Mouse (Mus musculus): ENCODE measurements around the gene Gm11084.

GRCm38 (mm10) chr2:72932186-72932585, 54.3 kb downstream of the Gm11084 start:
- TF ChIP-seq POLR2A (IDR thresholded peaks at IDR 0.05; ENCODE audit: control insufficient read depth, low read depth, low read length) (no peak), CTCF (IDR thresholded peaks at IDR 0.05; ENCODE audit: control insufficient read depth, insufficient read depth, insufficient replicate concordance, low read depth, low read length) (no peak)

Measured in testis, adult 2 months (tissue).